Mouse (Mus musculus) megakaryocyte-erythroid progenitor cell, adult 5 weeks (primary cell): ENCODE results near the gene Ap4b1. TPM values are rescaled to one million over a fixed set of nuclear protein-coding genes. Genes with fewer than 3 reads are reported as not detected.

Experiments
- polyA plus RNA-seq: library from polyadenylated mRNA; stranded (reverse); fragments of >175 nt; gene quantifications from 2 replicates; pipeline ENCODE4 v1.2.3, GENCODE M21; 2012

The Ap4b1 gene
- 3.8 and 4.4 TPM in 2 replicates for polyA plus RNA-seq

GRCm38 (mm10) chr3:103808891-103809798, at the start of gene Ap4b1, which contains the start of the genes Dclre1b and Gm43064:
Gene Ap4b1, plus strand, starts transcription at chr3:103809520.
Gene Dclre1b, minus strand, starts transcription at chr3:103809444.
Gene Gm43064, plus strand, starts transcription at chr3:103809573.

DNA sequence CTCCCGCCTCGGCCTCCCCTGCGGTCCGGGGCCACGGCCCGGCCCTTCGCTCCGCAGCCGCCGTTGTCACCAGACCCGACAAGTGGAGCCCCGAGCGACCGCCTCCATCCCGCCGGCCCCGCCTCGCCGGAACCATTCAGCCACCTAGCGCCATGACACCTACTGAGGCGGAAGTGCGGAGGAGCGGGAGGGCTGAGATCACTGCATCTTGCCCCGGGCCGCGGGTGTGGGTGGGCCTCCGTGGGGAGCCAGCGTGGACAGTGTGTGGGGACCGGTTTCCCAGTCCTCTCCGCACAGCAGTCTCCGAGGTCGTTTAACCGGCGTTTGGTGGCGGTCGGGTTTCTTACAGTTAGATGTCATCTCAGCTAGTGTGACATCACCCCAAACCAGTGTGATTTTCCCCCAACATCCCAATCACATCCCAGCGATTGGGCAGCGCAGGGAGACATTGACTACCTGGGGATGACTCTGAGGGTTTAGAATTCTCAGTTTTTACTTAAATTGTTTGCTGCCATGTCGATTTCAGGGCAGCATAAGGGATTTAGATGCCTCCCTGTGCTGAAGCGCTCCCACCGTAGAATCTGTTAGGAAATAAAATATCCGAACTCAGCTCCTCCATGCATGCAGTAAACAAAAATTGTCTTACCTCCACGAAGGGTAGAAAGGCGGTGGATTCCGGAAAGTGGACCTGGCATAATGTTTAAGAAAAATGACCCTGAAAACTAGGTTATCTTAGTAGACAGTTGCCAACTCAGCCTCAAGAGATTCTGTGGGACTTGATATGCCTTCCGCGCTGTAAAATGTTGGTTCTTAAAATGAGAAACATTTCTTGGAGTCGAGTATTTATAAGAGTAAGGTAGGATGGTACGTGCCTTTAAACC, 17.9 kb upstream of the Ap4b1 start, which contains the start of gene Hipk1:
TSS of gene Hipk1 (minus strand) at position 334 of the 881 bp plus-strand sequence.

DNA sequence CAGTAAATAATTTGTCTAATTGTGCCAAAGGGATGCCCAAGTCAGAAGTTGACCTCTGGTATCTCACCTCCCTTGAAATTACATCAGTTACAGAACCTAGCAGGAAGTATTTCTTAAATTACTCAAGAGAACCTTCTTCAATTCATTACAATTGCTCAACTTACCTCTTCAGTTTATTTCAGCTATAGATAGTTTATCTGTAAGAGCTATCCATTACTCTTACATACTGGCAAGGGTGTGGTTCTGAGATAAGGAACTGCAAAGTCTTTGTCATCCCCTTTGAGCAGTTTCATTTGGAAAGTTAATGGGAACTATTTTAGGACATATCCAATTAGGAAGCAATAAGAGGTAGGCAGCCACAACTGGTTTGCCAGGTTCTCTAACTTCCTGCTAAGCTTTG, 23.1 kb downstream of the Ap4b1 start, which contains the start of gene Bcl2l15:
TSS of gene Bcl2l15 (plus strand) at position 176 of the 400 bp plus-strand sequence.

GRCm38 (mm10) chr3:103858881-103859801, 49.8 kb downstream of the Ap4b1 start, which contains the start of gene Ptpn22:
Gene Ptpn22, plus strand, starts transcription at chr3:103859795.

Other genes with a start within 250 kb of the Ap4b1 start
- gene Syt6, start 234.3 kb upstream of the Ap4b1 start, polyA plus RNA-seq, result not detected in 2 replicates
- gene Atg4a-ps, start 163.5 kb upstream of the Ap4b1 start, polyA plus RNA-seq, result 0.03 TPM in 1 of 2 replicates, not detected in the other
- 0.03 and 0.10 TPM in 2 replicates for gene Olfml3, start 71.5 kb upstream of the Ap4b1 start, polyA plus RNA-seq
- not detected in 2 replicates for gene Gm10964, start 70.2 kb upstream of the Ap4b1 start, polyA plus RNA-seq
- 47.1 and 56.4 TPM in 2 replicates for gene Hipk1, start 18.0 kb upstream of the Ap4b1 start, polyA plus RNA-seq
- gene Dclre1b, start 76 bp upstream of the Ap4b1 start, polyA plus RNA-seq, result 2.8 and 4.4 TPM in 2 replicates
- 0.08 and 0.28 TPM in 2 replicates for gene Gm43064, start 53 bp downstream of the Ap4b1 start, polyA plus RNA-seq
- 0.28 TPM in 1 of 2 replicates, not detected in the other for gene Bcl2l15, start 23.1 kb downstream of the Ap4b1 start, polyA plus RNA-seq
- 3.9 and 6.0 TPM in 2 replicates for gene Ptpn22, start 50.3 kb downstream of the Ap4b1 start, polyA plus RNA-seq
- gene Rsbn1, start 104.6 kb downstream of the Ap4b1 start, polyA plus RNA-seq, result 25.5 and 29.1 TPM in 2 replicates
- gene Phtf1, start 158.6 kb downstream of the Ap4b1 start, polyA plus RNA-seq, result 15.3 and 17.8 TPM in 2 replicates